Mouse (Mus musculus) MEL (cell line): Measurements from ENCODE around the gene Cadps. TPM values are rescaled to one million over a fixed set of nuclear protein-coding genes. Genes with fewer than 3 reads are reported as not detected.

Experiments used
- DNase-seq: peaks from one replicate; pipeline ENCODE4 v3.0.0; 2011; ENCODE audit warnings: low read depth, low spot score
- H3K27ac ChIP-seq: 2 replicates; pipeline ENCODE4 v1.5.1; 2012; ENCODE audit warnings: low read depth, mild to moderate bottlenecking, control low read depth, low read length, moderate library complexity; ENCODE audit not compliant: control insufficient read depth
- H3K27me3 ChIP-seq, 2 experiments: fragments of 150-350 bp in 1 of 2; sonication (generic) in 1 of 2; 2 replicates each; pipeline ENCODE4 v1.6.1; 2012; ENCODE audit warnings: low read length in 2 of 2, mild to moderate bottlenecking in 2 of 2, improper control_type of control experiment in 1 of 2, moderate library complexity in 1 of 2; ENCODE audit not compliant: insufficient read depth in 2 of 2, control insufficient read depth in 1 of 2
- H3K36me3 ChIP-seq, 2 experiments: 2 replicates each; pipeline ENCODE4 v1.6.1; 2012 to 2014; ENCODE audit warnings: low read length in 2 of 2, improper control_type of control experiment in 1 of 2, inconsistent platforms in 1 of 2, mild to moderate bottlenecking in 1 of 2; ENCODE audit not compliant: insufficient read depth in 2 of 2, control insufficient read depth in 1 of 2
- H3K4me1 ChIP-seq, 2 experiments: fragments of 150-350 bp in 1 of 2; sonication (generic) in 1 of 2; 2 replicates each; pipeline ENCODE4 v1.6.1; 2012; ENCODE audit warnings: low read length in 2 of 2, improper control_type of control experiment in 1 of 2, mild to moderate bottlenecking in 1 of 2; ENCODE audit not compliant: insufficient read depth in 2 of 2, control insufficient read depth in 1 of 2
- H3K4me3 ChIP-seq, 2 experiments: fragments of 150-350 bp in 1 of 2; sonication (generic) in 1 of 2; 2 replicates each; pipeline ENCODE4 v1.5.1; 2012; ENCODE audit warnings: low read depth in 2 of 2, low read length in 2 of 2, mild to moderate bottlenecking in 2 of 2, moderate library complexity in 2 of 2, control low read depth in 1 of 2, improper control_type of control experiment in 1 of 2; ENCODE audit not compliant: control insufficient read depth in 1 of 2, insufficient read depth in 1 of 2
- H3K79me2 ChIP-seq: 2 replicates; pipeline ENCODE4 v1.6.1; 2012; ENCODE audit warnings: mild to moderate bottlenecking, low read length, moderate library complexity; ENCODE audit not compliant: control insufficient read depth, poor library complexity, insufficient read depth
- H3K9ac ChIP-seq: 2 replicates; pipeline ENCODE4 v1.6.1; 2012; ENCODE audit warnings: low read depth, mild to moderate bottlenecking, control low read depth, low read length, moderate library complexity; ENCODE audit not compliant: control insufficient read depth, poor library complexity, severe bottlenecking
- H3K9me3 ChIP-seq: fragments of 150-350 bp; sonication (generic); replicated peaks from 2 replicates; pipeline ENCODE4 v1.6.1; 2012; ENCODE audit warnings: mild to moderate bottlenecking, low read length, improper control_type of control experiment, moderate library complexity; ENCODE audit not compliant: insufficient read depth
- CHD1 ChIP-seq: IDR thresholded peaks from 2 replicates; pipeline ENCODE4 v1.6.1; 2012; ENCODE audit warnings: low read depth, mild to moderate bottlenecking, inconsistent platforms, low read length, improper control_type of control experiment
- CTCF ChIP-seq, 3 experiments: IDR thresholded peaks in 2 of 3; conservative IDR thresholded peaks in 1 of 3; 2 replicates each; pipeline ENCODE4 v1.5.1; 2011 to 2012; ENCODE audit warnings: low read length in 3 of 3, low read depth in 2 of 3, mild to moderate bottlenecking in 2 of 3, improper control_type of control experiment in 1 of 3, inconsistent platforms in 1 of 3, mixed read lengths in 1 of 3, moderate library complexity in 1 of 3; ENCODE audit not compliant: control insufficient read depth in 1 of 3, insufficient read depth in 1 of 3, poor library complexity in 1 of 3, severe bottlenecking in 1 of 3
- ELF1 ChIP-seq: IDR thresholded peaks from 2 replicates; pipeline ENCODE4 v1.6.1; 2014; ENCODE audit warnings: low read depth, mild to moderate bottlenecking, inconsistent platforms, low read length, improper control_type of control experiment, moderate library complexity
- HCFC1 ChIP-seq: IDR thresholded peaks from 2 replicates; pipeline ENCODE4 v1.6.1; 2012; ENCODE audit warnings: low read depth, mild to moderate bottlenecking, inconsistent platforms, low read length, improper control_type of control experiment, moderate library complexity
- KAT2A ChIP-seq: conservative IDR thresholded peaks from 2 replicates; pipeline ENCODE4 v1.6.1; 2012; ENCODE audit warnings: low read depth, low read length, improper control_type of control experiment, inconsistent platforms
- MAZ ChIP-seq: IDR thresholded peaks from 2 replicates; pipeline ENCODE4 v1.6.1; 2012; ENCODE audit warnings: low read depth, mild to moderate bottlenecking, inconsistent platforms, low read length, improper control_type of control experiment
- MXI1 ChIP-seq: IDR thresholded peaks from 2 replicates; pipeline ENCODE4 v1.6.1; 2011; ENCODE audit warnings: mild to moderate bottlenecking, low read depth, low read length, improper control_type of control experiment
- NELFE ChIP-seq: IDR thresholded peaks from 2 replicates; pipeline ENCODE4 v1.6.1; 2011; ENCODE audit warnings: low read depth, low read length, improper control_type of control experiment
- RAD21 ChIP-seq: IDR thresholded peaks from 2 replicates; pipeline ENCODE4 v1.6.1; 2011; ENCODE audit warnings: mild to moderate bottlenecking, low read depth, low read length, improper control_type of control experiment
- TAL1 ChIP-seq: IDR thresholded peaks from 2 replicates; pipeline ENCODE4 v1.6.1; 2012; ENCODE audit warnings: mild to moderate bottlenecking, inconsistent platforms, low read length, moderate library complexity, mixed read lengths
- TBP ChIP-seq: IDR thresholded peaks from 2 replicates; pipeline ENCODE4 v1.8.0; 2011; ENCODE audit warnings: low read depth, low read length, improper control_type of control experiment
- TCF12 ChIP-seq: IDR thresholded peaks from 2 replicates; pipeline ENCODE4 v1.6.1; 2014; ENCODE audit warnings: low read depth, mild to moderate bottlenecking, inconsistent platforms, low read length, improper control_type of control experiment, moderate library complexity
- USF1 ChIP-seq: IDR thresholded peaks from 2 replicates; pipeline ENCODE4 v1.6.1; 2014; ENCODE audit warnings: low read depth, mild to moderate bottlenecking, inconsistent platforms, low read length, improper control_type of control experiment, moderate library complexity
- ZC3H11A ChIP-seq: IDR thresholded peaks from 2 replicates; pipeline ENCODE4 v1.6.1; 2012; ENCODE audit warnings: low read depth, mild to moderate bottlenecking, inconsistent platforms, low read length, improper control_type of control experiment
- polyA plus RNA-seq, 2 experiments: library from polyadenylated mRNA; stranded (reverse) in 1 of 2; unstranded in 1 of 2; fragments of >175 nt in 1 of 2; fragments of >200 nt in 1 of 2; gene quantifications; 2 replicates each; pipeline versions ENCODE4 v1.2.1 to v1.2.4; 2012; ENCODE audit warnings: low replicate concordance in 2 of 2, low read depth in 1 of 2; ENCODE audit not compliant: insufficient read length in 2 of 2, insufficient read depth in 1 of 2, missing spikeins in 1 of 2
- total RNA-seq: library from RNA; depleted of rRNA; stranded (reverse); fragments of 300-350 nt; gene quantifications from 2 replicates; pipeline ENCODE4 v1.2.3, GENCODE M21; 2012

Cadps gene
- total and polyA plus RNA-seq, 3 experiments = not detected

DNA sequence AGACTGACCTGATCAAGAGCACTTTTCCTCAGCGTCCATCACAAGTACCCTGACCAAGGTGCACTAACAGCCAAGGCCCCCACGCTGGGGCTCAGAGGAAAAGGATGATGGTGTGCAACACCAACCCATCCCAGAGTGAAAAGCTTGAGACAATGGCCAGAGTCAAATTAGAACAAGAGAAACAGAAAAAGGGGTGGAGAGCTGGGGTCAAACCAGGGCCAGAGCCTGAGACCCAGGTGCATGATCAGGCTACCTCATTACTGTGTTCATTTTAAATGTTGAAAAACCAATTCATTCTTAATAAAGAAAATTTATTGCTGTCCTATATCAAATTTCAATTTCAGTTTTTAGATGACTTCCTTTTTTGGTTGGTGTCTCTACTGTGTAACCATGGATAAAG lies 184.1 kb downstream of the Cadps start:
- no peak overlapping the region for H3K4me3 ChIP-seq
- H3K9me3 ChIP-seq = no peaks in the 10 kb centered on the region
- DNase-seq = no peak
- no peak overlapping the region for H3K27ac ChIP-seq
- H3K27me3 ChIP-seq = no peaks in the 10 kb centered on the region
- H3K36me3 ChIP-seq = no peaks in the 10 kb centered on the region
- H3K79me2 ChIP-seq = no peaks in the 10 kb centered on the region
- TF ChIP-seq TCF12 (no peak), CHD1 (no peak), MXI1 (no peak), NELFE (no peak), ZC3H11A (no peak), KAT2A (no peak), USF1 (no peak), TAL1 (no peak), CTCF (IDR thresholded peaks at IDR 0.05 in 2 of 3, conservative IDR thresholded peaks at IDR 0.05 in 1 of 3; ENCODE audit: control insufficient read depth in 1 of 3, insufficient read depth in 1 of 3, low read depth in 2 of 3, low read length in 3 of 3, poor library complexity in 1 of 3, severe bottlenecking in 1 of 3) (no peak), HCFC1 (no peak), TBP (no peak), MAZ (no peak), RAD21 (no peak), ELF1 (no peak)
- H3K4me1 ChIP-seq = no peaks in the 10 kb centered on the region
- no peak overlapping the region for H3K9ac ChIP-seq

- no peaks in the 10 kb centered on the region for H3K36me3 ChIP-seq
- no peaks in the 10 kb centered on the region for H3K27me3 ChIP-seq
- no peaks in the 10 kb centered on the region for H3K79me2 ChIP-seq
- H3K4me3 ChIP-seq = no peak overlapping the region
- no peak overlapping the region for H3K9ac ChIP-seq
- no peak overlapping the region for H3K27ac ChIP-seq
- no peak for DNase-seq
- H3K4me1 ChIP-seq = no peaks in the 10 kb centered on the region
- TF ChIP-seq CTCF (IDR thresholded peaks at IDR 0.05 in 2 of 3, conservative IDR thresholded peaks at IDR 0.05 in 1 of 3; ENCODE audit: control insufficient read depth in 1 of 3, insufficient read depth in 1 of 3, low read depth in 2 of 3, low read length in 3 of 3, poor library complexity in 1 of 3, severe bottlenecking in 1 of 3) = no peak
- no peaks in the 10 kb centered on the region for H3K9me3 ChIP-seq
These were observed 185.6 kb downstream of the Cadps start for GRCm38 (mm10) chr14:12637121-12637754.
